Mouse (Mus musculus) limb, embryonic 10.5 days (tissue): ENCODE measurements at regions not wholly inside any gene's neighbourhood (a gene's known extent, or its start where the extent isn't known, plus 50 kb on each side); places are given as distances from the start of the nearest gene placed in this dataset.

Source experiments
- DNase-seq: peaks from one replicate; pipeline ENCODE4 v3.0.0-alpha.2; 2017; ENCODE audit warnings: low spot score
- H3K27ac ChIP-seq: fragments of 300-500 bp; sonication (generic); 2 replicates; pipeline ENCODE4 v1.5.1; 2016; ENCODE audit warnings: mild to moderate bottlenecking
- H3K27me3 ChIP-seq: fragments of 300-500 bp; sonication (generic); 2 replicates; pipeline ENCODE4 v1.6.1; 2016; ENCODE audit warnings: low read depth, mild to moderate bottlenecking; ENCODE audit not compliant: poor library complexity, severe bottlenecking
- H3K36me3 ChIP-seq: fragments of 300-500 bp; sonication (generic); 2 replicates; pipeline ENCODE4 v1.6.1; 2016; ENCODE audit warnings: mild to moderate bottlenecking, moderate library complexity
- H3K4me1 ChIP-seq: fragments of 300-500 bp; sonication (generic); 2 replicates; pipeline ENCODE4 v1.6.1; 2016
- H3K4me3 ChIP-seq: fragments of 300-500 bp; sonication (generic); 2 replicates; pipeline ENCODE4 v1.5.1; 2016; ENCODE audit warnings: mild to moderate bottlenecking, moderate library complexity
- H3K9me3 ChIP-seq: fragments of 300-500 bp; sonication (generic); replicated peaks from 2 replicates; pipeline ENCODE4 v1.6.1; 2016; ENCODE audit warnings: mild to moderate bottlenecking
- WGBS: fragments of 180-500 bp; shearing (Covaris S2); methylation state at CpG from one replicate; pipeline ENCODE4 v1.1.7; 2016; 5-methylcytosine and 5-hydroxymethylcytosine counted together

DNA sequence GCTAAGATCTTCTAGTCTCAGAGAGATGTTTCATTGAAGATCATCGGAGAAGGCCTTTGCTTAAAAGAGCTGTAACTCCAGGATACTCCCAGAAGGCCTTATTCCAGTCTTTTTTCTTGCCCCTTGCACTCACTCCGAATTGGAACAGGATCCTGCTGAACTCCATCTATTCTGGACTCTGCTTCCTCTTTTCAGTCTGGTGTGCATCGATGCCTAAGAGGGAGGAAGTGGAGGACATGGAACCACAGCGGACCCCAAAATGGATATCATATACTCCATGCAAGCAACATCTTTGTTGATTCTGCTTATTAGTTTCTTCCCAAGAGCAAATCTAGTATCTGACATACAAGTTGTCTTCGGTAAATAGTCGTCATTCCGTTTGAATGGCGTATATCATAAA is 183.6 kb upstream of the Palmd start:
- Histone ChIP-seq H3K4me1 (no peaks in the 10 kb centered on the region), H3K36me3 (no peaks in the 10 kb centered on the region), H3K9me3 (no peaks in the 10 kb centered on the region), H3K27me3 (no peaks in the 10 kb centered on the region), H3K4me3 (no peak overlapping the region), H3K27ac (no peak overlapping the region)
- DNase-seq: no peak
- 94% methylated on average over 8 of the region's 8 CpGs for WGBS

DNA sequence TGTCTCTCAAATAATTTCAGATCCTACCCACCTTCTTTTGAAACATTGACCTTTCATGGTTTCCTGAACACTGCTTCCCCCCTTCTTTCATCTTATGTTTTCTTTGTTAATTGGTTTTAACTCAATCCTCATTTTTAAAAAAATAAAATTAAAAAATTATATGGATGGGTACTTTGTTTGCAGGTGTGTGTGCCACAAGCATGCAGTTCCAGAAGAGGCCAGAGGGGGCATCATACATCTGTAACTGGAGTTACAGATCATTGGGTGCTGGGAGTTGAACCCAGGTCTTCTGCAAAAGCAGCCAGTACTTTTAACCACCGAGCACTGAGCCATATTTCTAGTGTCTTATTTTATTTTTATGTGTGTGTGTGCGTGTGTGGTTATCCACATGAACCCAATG is 178.6 kb upstream of the Palmd start:
- no peak for DNase-seq
- WGBS: 86% methylated on average over 2 of the region's 2 CpGs
- no peaks in the 10 kb centered on the region for H3K9me3 ChIP-seq
- no peak overlapping the region for H3K27ac ChIP-seq
- H3K4me1 ChIP-seq: no peaks in the 10 kb centered on the region
- no peaks in the 10 kb centered on the region for H3K27me3 ChIP-seq
- no peak overlapping the region for H3K4me3 ChIP-seq
- H3K36me3 ChIP-seq: no peaks in the 10 kb centered on the region

DNA sequence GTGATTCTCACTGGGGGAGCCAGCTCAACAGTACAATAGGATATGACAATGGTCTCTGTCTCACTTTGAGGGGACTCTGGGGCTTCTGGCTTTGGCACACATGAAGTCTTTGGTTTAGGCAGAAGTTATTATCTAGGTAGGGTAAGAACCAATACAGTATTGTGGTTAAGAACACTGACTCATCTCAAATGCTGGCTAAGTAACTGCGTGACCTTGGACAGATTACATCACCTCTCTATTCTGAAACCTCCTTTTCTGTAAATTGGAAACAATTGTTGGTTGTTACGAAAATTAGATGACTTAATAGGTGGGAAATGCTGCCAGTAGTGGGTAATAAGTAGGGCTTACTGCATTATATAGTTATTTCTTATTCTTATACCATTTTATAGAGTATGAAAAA is 171.0 kb upstream of the Palmd start:
- H3K36me3 ChIP-seq: no peaks in the 10 kb centered on the region
- H3K9me3 ChIP-seq: no peaks in the 10 kb centered on the region
- DNase-seq: no peak
- no peaks in the 10 kb centered on the region for H3K27me3 ChIP-seq
- no peak overlapping the region for H3K4me3 ChIP-seq
- 91% methylated on average over 2 of the region's 2 CpGs for WGBS
- H3K27ac ChIP-seq: no peak overlapping the region
- no peaks in the 10 kb centered on the region for H3K4me1 ChIP-seq

DNA sequence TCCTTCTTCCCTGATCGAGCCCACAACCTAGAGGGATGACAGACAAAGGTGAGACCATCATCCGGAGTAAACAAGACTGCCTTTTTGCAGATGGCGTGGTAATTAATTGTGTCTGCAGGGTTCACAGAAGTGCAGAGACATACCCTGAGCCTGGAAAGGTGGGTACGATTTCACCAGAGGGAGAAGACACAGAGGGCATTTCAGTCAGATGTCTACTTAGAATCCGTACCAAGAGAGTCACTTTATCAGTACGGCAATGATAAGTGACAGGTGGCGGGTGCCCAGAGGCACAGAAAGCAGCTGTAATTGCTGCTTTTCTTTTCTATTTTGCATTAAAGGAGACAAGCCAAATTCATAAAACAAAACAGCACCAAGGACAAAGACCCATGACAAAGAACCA is 169.9 kb upstream of the Palmd start:
- no peak overlapping the region for H3K4me3 ChIP-seq
- no peak overlapping the region for H3K27ac ChIP-seq
- DNase-seq: no peak
- H3K9me3 ChIP-seq: no peaks in the 10 kb centered on the region
- 87% methylated on average over 7 of the region's 7 CpGs for WGBS
- H3K27me3 ChIP-seq: no peaks in the 10 kb centered on the region
- no peaks in the 10 kb centered on the region for H3K36me3 ChIP-seq
- no peaks in the 10 kb centered on the region for H3K4me1 ChIP-seq

DNA sequence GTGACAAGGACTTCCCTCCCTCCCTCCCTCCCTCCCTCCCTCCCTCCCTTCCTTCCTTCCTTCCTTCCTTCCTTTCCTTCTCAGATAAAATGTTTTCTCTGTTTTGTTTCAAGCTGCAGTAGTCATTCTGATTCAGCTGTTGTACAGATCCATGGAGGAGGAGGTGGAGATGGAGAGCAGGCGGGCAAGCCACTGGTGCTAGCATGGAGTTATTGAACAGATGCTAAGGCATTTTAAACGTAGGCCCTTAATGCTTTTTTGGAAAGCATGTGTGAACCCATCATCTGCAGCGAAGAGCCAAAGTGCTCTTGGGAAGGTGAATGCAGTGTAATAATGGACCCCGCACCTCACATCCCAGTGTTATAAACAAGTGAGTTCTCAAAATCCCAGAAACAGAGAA is 164.1 kb upstream of the Palmd start:
- DNase-seq: no peak
- WGBS: 90% methylated on average over 4 of the region's 4 CpGs
- no peak overlapping the region for H3K27ac ChIP-seq
- H3K27me3 ChIP-seq: no peaks in the 10 kb centered on the region
- H3K36me3 ChIP-seq: no peaks in the 10 kb centered on the region
- H3K4me1 ChIP-seq: peaks cover 3% of the 10 kb centered on the region; the same call in 1 of the 2 replicates
- H3K9me3 ChIP-seq: no peaks in the 10 kb centered on the region
- H3K4me3 ChIP-seq: no peak overlapping the region

DNA sequence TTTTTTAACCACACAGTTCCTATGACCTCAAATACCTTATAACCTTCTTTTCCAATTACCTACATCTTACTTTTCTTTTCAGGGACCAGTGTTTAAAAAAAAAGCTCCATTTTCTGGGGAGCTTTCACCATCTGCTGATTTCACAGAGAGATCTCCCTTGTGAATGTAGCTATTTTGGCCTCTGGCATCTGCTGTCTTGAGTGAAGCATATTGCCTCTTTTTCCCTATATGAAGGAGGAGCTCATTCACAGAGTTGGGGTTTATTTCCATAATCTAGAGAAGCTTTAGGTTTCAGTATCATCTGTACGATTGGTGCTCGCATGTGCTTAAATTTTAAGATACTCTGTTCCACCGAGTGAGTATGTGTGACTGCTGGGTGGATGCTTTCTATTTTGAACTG is 153.4 kb upstream of the Palmd start:
- H3K27ac ChIP-seq: no peak overlapping the region
- no peaks in the 10 kb centered on the region for H3K9me3 ChIP-seq
- H3K27me3 ChIP-seq: no peaks in the 10 kb centered on the region
- H3K4me1 ChIP-seq: no peaks in the 10 kb centered on the region
- WGBS: 98% methylated on average over 3 of the region's 3 CpGs
- no peak overlapping the region for H3K4me3 ChIP-seq
- H3K36me3 ChIP-seq: no peaks in the 10 kb centered on the region
- no peak for DNase-seq

DNA sequence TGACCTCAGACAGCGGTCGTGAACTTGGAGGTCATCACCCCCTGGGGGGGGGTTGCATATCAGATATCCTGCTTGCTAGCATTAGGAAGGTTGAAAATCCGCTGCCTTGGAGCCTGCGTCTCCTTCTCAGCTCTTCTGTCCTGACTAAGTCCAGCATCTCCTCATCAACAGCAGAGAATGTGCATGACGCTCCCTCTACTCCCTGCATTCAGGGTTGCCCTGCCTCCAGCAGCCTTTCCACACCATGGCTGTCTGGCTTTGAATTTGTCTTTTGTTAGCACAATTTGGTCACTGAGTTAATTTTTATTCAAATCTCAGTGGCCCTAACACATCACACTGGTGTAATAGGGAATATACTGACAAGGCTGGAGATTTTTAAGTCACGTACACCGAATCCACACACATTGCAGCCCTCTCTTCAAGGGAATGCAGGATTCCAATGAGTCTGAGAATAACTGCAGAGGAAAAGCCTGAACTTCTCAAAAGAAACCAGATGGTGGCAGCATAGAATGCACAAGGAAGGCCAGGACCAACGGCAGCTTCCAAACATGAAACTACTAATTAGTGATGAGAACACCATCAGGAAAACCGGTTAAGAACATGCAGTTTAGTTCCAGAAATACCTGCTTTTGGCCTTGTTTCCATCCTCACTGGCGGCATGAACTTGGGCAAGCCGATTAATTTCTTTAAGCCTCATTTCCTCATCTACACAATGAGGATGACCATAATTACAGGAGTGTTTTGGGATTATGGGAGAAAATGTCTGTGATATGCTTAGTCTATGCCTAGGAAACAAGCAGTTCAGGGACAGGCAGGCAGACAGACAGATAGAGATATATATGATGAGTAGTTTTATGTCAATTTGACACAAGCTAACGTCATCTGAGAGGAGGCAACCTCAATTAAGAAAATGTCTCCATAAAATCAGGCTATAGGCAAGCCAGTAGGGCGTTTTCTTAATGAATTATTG is 151.6 kb upstream of the Palmd start:
- no peak for DNase-seq
- Histone ChIP-seq H3K4me1 (no peaks in the 10 kb centered on the region), H3K4me3 (no peak overlapping the region), H3K9me3 (no peaks in the 10 kb centered on the region), H3K27ac (no peak overlapping the region), H3K27me3 (no peaks in the 10 kb centered on the region), H3K36me3 (no peaks in the 10 kb centered on the region)
- WGBS: 67% methylated on average over 13 of the region's 13 CpGs

DNA sequence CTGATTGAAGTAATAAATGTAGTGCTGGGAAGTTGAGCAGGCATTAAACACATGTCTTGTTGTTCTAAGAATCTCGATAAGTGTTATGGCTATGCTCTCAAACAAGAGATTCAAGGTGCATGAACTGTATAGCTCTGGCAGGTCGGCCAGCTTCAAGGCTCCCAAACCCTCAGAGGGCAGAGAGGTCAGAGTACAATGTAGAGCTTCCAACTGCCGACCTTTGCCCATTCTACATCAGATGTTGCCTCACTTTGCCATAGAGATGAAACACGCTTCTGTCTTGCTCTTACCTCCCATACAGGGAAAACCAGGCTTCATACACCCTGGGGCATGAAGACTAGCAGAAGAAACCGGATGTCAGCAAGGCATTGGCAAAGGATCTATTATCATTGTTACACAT is 150.8 kb upstream of the Palmd start:
- H3K27me3 ChIP-seq: no peaks in the 10 kb centered on the region
- no peak overlapping the region for H3K4me3 ChIP-seq
- no peak for DNase-seq
- H3K9me3 ChIP-seq: no peaks in the 10 kb centered on the region
- no peaks in the 10 kb centered on the region for H3K4me1 ChIP-seq
- WGBS: 78% methylated on average over 5 of the region's 5 CpGs
- H3K27ac ChIP-seq: no peak overlapping the region
- H3K36me3 ChIP-seq: no peaks in the 10 kb centered on the region

DNA sequence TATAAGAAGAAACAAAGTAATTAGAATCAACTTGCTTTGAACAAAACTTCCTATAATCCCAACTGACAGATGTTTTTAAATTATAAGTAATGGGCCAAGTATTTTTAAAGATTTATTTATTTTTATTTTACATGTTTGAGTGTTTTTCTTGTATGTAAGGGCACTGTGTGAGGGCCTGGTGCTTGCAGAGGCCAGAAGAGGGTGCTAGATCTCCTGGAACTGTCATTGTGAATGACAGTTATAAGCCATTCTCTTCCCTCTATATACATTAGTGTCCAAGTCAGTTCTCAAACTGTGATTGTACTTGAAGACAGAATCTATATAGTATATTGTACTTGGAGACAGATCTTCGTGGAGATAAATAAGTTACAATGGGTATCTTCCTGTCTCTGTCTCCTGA is 149.1 kb upstream of the Palmd start:
- Histone ChIP-seq H3K27me3 (no peaks in the 10 kb centered on the region), H3K4me1 (no peaks in the 10 kb centered on the region), H3K4me3 (no peak overlapping the region), H3K27ac (no peak overlapping the region), H3K9me3 (no peaks in the 10 kb centered on the region), H3K36me3 (no peaks in the 10 kb centered on the region)
- WGBS: 46% methylated on average over 1 of the region's 1 CpGs
- DNase-seq: no peak

DNA sequence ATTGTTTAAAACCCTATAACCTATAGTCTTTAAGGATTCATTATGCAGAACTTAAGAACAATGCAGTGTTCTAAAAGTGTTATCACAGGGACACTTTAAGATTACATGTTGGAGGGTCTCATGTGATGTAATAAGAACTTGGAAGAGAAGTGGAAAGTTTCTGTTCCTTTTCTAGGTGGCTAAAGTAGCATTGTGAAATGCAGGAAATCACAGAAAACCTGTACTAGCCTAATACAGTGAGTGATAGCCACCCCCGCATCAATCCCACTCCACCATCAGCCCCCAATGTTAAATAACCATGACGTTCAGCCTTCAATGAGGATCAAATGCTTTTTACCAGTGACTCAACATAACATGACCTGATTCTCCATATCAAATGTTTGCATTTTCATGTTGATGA is 147.4 kb upstream of the Palmd start:
- H3K27ac ChIP-seq: no peak overlapping the region

DNA sequence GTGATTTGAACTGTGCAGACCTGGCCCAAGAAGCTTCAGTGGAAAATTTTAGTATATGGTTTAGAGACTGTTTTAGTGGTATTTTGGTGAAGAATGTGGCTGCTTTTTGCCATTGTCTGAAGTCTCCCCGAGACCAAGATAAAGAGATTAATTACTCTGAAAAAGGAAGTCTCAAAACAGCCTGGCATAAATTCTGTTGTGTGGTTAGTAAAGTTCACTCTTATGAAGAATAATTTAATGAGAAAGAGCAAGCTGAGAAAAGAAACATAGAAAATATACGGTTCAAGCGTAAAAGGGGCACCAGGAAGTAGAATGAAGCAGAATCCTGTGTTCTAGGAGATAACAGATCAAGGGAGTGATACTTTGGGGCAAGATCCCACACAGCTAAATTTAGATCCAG is 144.0 kb upstream of the Palmd start:
- Histone ChIP-seq H3K27me3 (no peaks in the 10 kb centered on the region), H3K9me3 (no peaks in the 10 kb centered on the region), H3K27ac (no peak overlapping the region), H3K36me3 (no peaks in the 10 kb centered on the region), H3K4me1 (peaks cover 14% of the 10 kb centered on the region), H3K4me3 (no peak overlapping the region)
- DNase-seq: no peak
- 93% methylated on average over 3 of the region's 3 CpGs for WGBS

More for the DNA sequence above, 147.4 kb upstream of the Palmd start:
- no peak for DNase-seq
- 94% methylated on average over 2 of the region's 2 CpGs for WGBS
- no peaks in the 10 kb centered on the region for H3K27me3 ChIP-seq
- no peaks in the 10 kb centered on the region for H3K9me3 ChIP-seq
- no peak overlapping the region for H3K4me3 ChIP-seq
- H3K4me1 ChIP-seq: no peaks in the 10 kb centered on the region
- H3K36me3 ChIP-seq: no peaks in the 10 kb centered on the region

DNA sequence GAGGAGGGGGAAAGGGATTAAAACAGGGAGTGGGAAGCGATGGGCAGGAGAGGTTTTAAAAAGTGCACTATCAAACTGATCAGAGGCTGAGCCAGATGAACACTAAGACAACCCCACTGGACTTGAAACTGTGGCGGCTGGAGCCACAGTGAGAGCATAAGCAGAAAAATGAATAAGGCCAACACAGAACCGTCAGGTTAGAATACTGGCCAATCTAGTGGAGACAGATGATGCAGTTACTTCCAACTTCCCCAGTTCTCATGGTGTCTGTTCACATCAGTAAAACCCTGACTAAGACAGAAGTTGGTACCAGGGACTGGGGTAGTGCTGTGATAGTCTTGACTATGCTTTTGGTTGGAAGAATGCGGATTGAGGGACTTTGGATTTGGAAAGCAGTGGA is 143.5 kb upstream of the Palmd start:
- Histone ChIP-seq H3K27me3 (no peaks in the 10 kb centered on the region), H3K27ac (no peak overlapping the region), H3K4me3 (no peak overlapping the region), H3K4me1 (peaks cover 18% of the 10 kb centered on the region), H3K9me3 (no peaks in the 10 kb centered on the region), H3K36me3 (no peaks in the 10 kb centered on the region)
- WGBS: 86% methylated on average over 4 of the region's 4 CpGs
- DNase-seq: no peak

DNA sequence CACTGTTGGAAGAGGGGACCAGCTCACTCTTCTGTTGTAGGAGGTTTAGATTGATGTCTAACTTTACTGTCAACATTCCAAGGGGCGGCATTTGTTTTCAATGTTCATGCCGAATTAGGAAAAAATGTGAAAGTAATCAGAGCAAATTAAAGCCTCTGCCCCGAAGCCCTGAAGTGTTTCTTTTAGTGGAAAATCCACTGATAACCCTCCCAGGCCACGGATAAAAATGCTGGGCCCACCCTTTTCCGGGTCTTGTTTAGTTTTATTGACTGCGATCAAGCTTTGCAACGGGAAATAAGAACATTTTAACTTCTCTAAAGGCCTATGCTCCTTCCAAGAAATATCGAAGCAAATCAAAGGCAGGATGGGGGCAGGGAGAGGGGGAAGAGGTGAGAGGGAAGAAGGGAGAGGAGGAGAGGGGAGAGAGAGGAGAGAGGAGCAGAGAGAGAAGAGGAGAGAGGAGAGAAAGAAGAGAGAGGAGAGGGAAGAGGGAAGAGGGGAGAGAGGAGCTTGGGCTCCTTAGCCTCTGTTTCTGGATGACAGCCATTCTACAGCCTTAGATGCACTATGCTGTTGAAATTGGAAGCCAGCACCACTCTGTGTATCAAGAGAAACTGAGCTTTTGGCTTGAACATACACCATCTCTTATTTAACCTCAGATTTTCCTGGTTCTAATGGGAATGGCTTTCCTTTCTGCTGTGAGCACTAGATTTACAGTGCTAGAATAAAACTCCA is 140.3 kb upstream of the Palmd start:
- Histone ChIP-seq H3K4me1 (peaks cover 21% of the 10 kb centered on the region), H3K36me3 (no peaks in the 10 kb centered on the region), H3K9me3 (no peaks in the 10 kb centered on the region), H3K4me3 (no peak overlapping the region), H3K27ac (no peak overlapping the region), H3K27me3 (no peaks in the 10 kb centered on the region)
- DNase-seq: no peak
- 58% methylated on average over 8 of the region's 8 CpGs for WGBS
